Mouse (Mus musculus): ENCODE measurements at regions not wholly inside any gene's neighbourhood (a gene's known extent, or its start where the extent isn't known, plus 50 kb on each side); places are given as distances from the start of the nearest gene placed in this dataset.

GRCm38 (mm10) chr7:66504519-66504918, 77.2 kb upstream of the Aldh1a3 start:
- no peak for TF ChIP-seq CTCF (IDR thresholded peaks at IDR 0.05; ENCODE audit: extremely low read depth, insufficient read length, insufficient replicate concordance, low read depth, low read length)
- TF ChIP-seq POLR2A (IDR thresholded peaks at IDR 0.05; ENCODE audit: low read depth, low read length) = no peak
